Mouse (Mus musculus) hindbrain, embryonic 15.5 days (tissue): Measurements from ENCODE around the gene Pnmal1. TPM values are rescaled to one million over a fixed set of nuclear protein-coding genes. Genes with fewer than 3 reads are reported as not detected.

Experiments used
- ATAC-seq: fragments of 200-750 bp; cut with Nextera tagmentation; 2 replicates; pipeline ENCODE4 v1.8.0; 2017; ENCODE audit warnings: low read depth, moderate number of reproducible peaks, moderate TSS enrichment; ENCODE audit not compliant: low FRiP score
- H3K27ac ChIP-seq: fragments of 300-500 bp; sonication (generic); replicated peaks from 2 replicates; pipeline ENCODE4 v1.5.1; 2015; ENCODE audit warnings: mild to moderate bottlenecking, inconsistent platforms
- H3K27me3 ChIP-seq: fragments of 300-500 bp; sonication (generic); 2 replicates; pipeline ENCODE4 v1.6.1; 2015; ENCODE audit warnings: control low read depth, inconsistent platforms
- H3K36me3 ChIP-seq: fragments of 300-500 bp; sonication (generic); 2 replicates; pipeline ENCODE4 v1.6.1; 2015; ENCODE audit warnings: control low read depth, inconsistent platforms
- H3K4me1 ChIP-seq: fragments of 300-500 bp; sonication (generic); replicated peaks from 2 replicates; pipeline ENCODE4 v1.6.1; 2015; ENCODE audit warnings: control low read depth, inconsistent platforms
- H3K4me2 ChIP-seq: fragments of 300-500 bp; sonication (generic); 2 replicates; pipeline ENCODE4 v1.6.1; 2015; ENCODE audit warnings: moderate library complexity, mild to moderate bottlenecking, inconsistent platforms
- H3K4me3 ChIP-seq: fragments of 300-500 bp; sonication (generic); 2 replicates; pipeline ENCODE4 v1.5.1; 2015; ENCODE audit warnings: mild to moderate bottlenecking, inconsistent platforms
- H3K9ac ChIP-seq: fragments of 300-500 bp; sonication (generic); 2 replicates; pipeline ENCODE4 v1.6.1; 2015; ENCODE audit warnings: inconsistent platforms
- H3K9me3 ChIP-seq: fragments of 300-500 bp; sonication (generic); 2 replicates; pipeline ENCODE4 v1.6.1; 2016; ENCODE audit warnings: control low read depth, inconsistent platforms
- WGBS: fragments of 180-500 bp; shearing (Covaris S2); methylation state at CpG from one replicate; pipeline ENCODE4 v1.1.7; 2015; 5-methylcytosine and 5-hydroxymethylcytosine counted together
- polyA plus RNA-seq: library from polyadenylated mRNA; unstranded; fragments of >200 nt; fragmentation: Nextera tagmentation; extraction: Ambion mirVana; gene quantifications from 2 replicates; pipeline ENCODE4 v1.2.1, GENCODE M21; 2015

Gene Pnmal1
- polyA plus RNA-seq, 1 experiment from 2014 or later: 57.5 TPM

- Histone ChIP-seq H3K9ac (no peak overlapping the region), H3K27ac (peak overlapping the region; percentile 76)
- WGBS: 17% methylated on average over 14 of the region's 14 CpGs
Observed at GRCm38 (mm10) chr7:16931968-16932627, 27.4 kb upstream of the Pnmal1 start.

GRCm38 (mm10) chr7:16932704-16933577 lies 26.5 kb upstream of the Pnmal1 start:
- Histone ChIP-seq H3K9me3 (no peaks in the 10 kb centered on the region), H3K9ac (no peak overlapping the region), H3K27ac (peak overlapping the region; percentile 76), H3K4me2 (peak overlapping the region; percentile 41), H3K4me1 (peaks cover 34% of the 10 kb centered on the region), H3K36me3 (no peaks in the 10 kb centered on the region), H3K27me3 (no peaks in the 10 kb centered on the region), H3K4me3 (no peak overlapping the region)
- peak; percentile 74 for ATAC-seq
- 24% methylated on average over 14 of the region's 14 CpGs for WGBS

More at GRCm38 (mm10) chr7:16931968-16932627, 27.4 kb upstream of the Pnmal1 start:
- no peaks in the 10 kb centered on the region for H3K9me3 ChIP-seq
- no peak overlapping the region for H3K4me2 ChIP-seq
- peak; percentile 71 for ATAC-seq
- no peak overlapping the region for H3K4me3 ChIP-seq
- no peaks in the 10 kb centered on the region for H3K27me3 ChIP-seq
- H3K36me3 ChIP-seq: no peaks in the 10 kb centered on the region
- H3K4me1 ChIP-seq: peaks cover 30% of the 10 kb centered on the region

- H3K9me3 ChIP-seq: no peaks in the 10 kb centered on the region
- peaks cover 54% of the 10 kb centered on the region for H3K4me1 ChIP-seq
- 39% methylated on average over 4 of the region's 4 CpGs for WGBS
- no peak overlapping the region for H3K9ac ChIP-seq
- no peak overlapping the region for H3K4me2 ChIP-seq
- no peak overlapping the region for H3K4me3 ChIP-seq
- no peak for ATAC-seq
- no peak overlapping the region for H3K27ac ChIP-seq
- no peaks in the 10 kb centered on the region for H3K36me3 ChIP-seq
- no peaks in the 10 kb centered on the region for H3K27me3 ChIP-seq
Observed at GRCm38 (mm10) chr7:16937312-16937711, 22.2 kb upstream of the Pnmal1 start.

GRCm38 (mm10) chr7:16938117-16938791 lies 21.2 kb upstream of the Pnmal1 start:
- H3K4me2 ChIP-seq: peak overlapping the region; percentile 43
- H3K9me3 ChIP-seq: no peaks in the 10 kb centered on the region
- no peak overlapping the region for H3K4me3 ChIP-seq
- H3K36me3 ChIP-seq: no peaks in the 10 kb centered on the region
- peaks cover 54% of the 10 kb centered on the region for H3K4me1 ChIP-seq
- H3K27me3 ChIP-seq: no peaks in the 10 kb centered on the region
- H3K9ac ChIP-seq: no peak overlapping the region
- peak; percentile 89 for ATAC-seq
- H3K27ac ChIP-seq: peak overlapping the region; percentile 83
- WGBS: 57% methylated on average over 17 of the region's 17 CpGs

GRCm38 (mm10) chr7:16940292-16940691 lies 19.2 kb upstream of the Pnmal1 start:
- no peak overlapping the region for H3K9ac ChIP-seq
- H3K4me1 ChIP-seq: peaks cover 60% of the 10 kb centered on the region
- no peaks in the 10 kb centered on the region for H3K9me3 ChIP-seq
- ATAC-seq: no peak
- WGBS: 39% methylated on average over 7 of the region's 7 CpGs
- H3K4me3 ChIP-seq: no peak overlapping the region
- H3K27me3 ChIP-seq: no peaks in the 10 kb centered on the region
- peak overlapping the region; percentile 83 for H3K27ac ChIP-seq
- no peaks in the 10 kb centered on the region for H3K36me3 ChIP-seq
- no peak overlapping the region for H3K4me2 ChIP-seq

- no peak for ATAC-seq
Observed at GRCm38 (mm10) chr7:16942861-16943260, 16.6 kb upstream of the Pnmal1 start.

GRCm38 (mm10) chr7:16944061-16944807 lies 15.2 kb upstream of the Pnmal1 start, which contains the start of gene Pnmal2:
Gene Pnmal2 (plus strand): TSS chr7:16944682.
- Histone ChIP-seq H3K9me3 (no peaks in the 10 kb centered on the region), H3K4me2 (peak within 1 kb of the TSS; percentile 90), H3K9ac (peak within 1 kb of the TSS; percentile 93), H3K4me3 (peak within 1 kb of the TSS; percentile 76), H3K27ac (peak within 1 kb of the TSS; percentile 95), H3K27me3 (no peaks in the 10 kb centered on the region), H3K36me3 (no peaks in the 10 kb centered on the region), H3K4me1 (peaks cover 78% of the 10 kb centered on the region)
- 9% methylated on average over 36 of the region's 36 CpGs for WGBS
- ATAC-seq: peak; percentile 88

More at GRCm38 (mm10) chr7:16942861-16943260, 16.6 kb upstream of the Pnmal1 start:
- peaks cover 78% of the 10 kb centered on the region for H3K4me1 ChIP-seq
- H3K4me3 ChIP-seq: no peak overlapping the region
- no peak overlapping the region for H3K4me2 ChIP-seq
- H3K27ac ChIP-seq: peak overlapping the region; percentile 95
- no peaks in the 10 kb centered on the region for H3K27me3 ChIP-seq
- H3K36me3 ChIP-seq: no peaks in the 10 kb centered on the region
- H3K9me3 ChIP-seq: no peaks in the 10 kb centered on the region
- no peak overlapping the region for H3K9ac ChIP-seq
- WGBS: 22% methylated on average over 4 of the region's 4 CpGs

- Histone ChIP-seq H3K36me3 (no peaks in the 10 kb centered on the region), H3K27me3 (no peaks in the 10 kb centered on the region), H3K9ac (peak overlapping the region; percentile 93), H3K4me1 (peaks cover 78% of the 10 kb centered on the region), H3K9me3 (no peaks in the 10 kb centered on the region), H3K4me2 (peak overlapping the region; percentile 90), H3K4me3 (peak overlapping the region; percentile 76), H3K27ac (peak overlapping the region; percentile 95)
- no peak for ATAC-seq
- whole genome bisulfite sequencing: 1% methylated on average over 22 of the region's 22 CpGs
Observed at GRCm38 (mm10) chr7:16944808-16945315, 14.6 kb upstream of the Pnmal1 start.

DNA sequence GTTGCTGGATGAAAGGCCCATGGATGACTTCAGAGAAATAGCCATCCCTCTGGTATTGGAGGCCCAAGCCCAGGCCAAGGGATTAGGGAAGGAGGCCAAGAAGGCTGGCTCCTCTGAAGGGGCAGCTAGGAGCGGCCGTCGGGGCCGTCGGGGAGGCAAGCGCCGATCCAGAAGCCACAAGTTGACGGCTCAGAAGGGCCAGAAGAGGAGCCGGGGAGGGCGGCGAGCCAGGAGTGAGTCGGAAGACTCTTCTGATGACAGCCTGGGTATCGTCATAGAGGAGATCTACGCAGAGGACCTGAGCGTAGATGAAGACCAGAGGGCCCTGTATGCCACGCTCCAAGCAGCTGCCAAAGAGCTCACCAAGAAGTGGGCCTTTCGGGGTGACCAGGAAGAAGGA lies 14.1 kb upstream of the Pnmal1 start:
- Histone ChIP-seq H3K36me3 (no peaks in the 10 kb centered on the region), H3K4me1 (peaks cover 78% of the 10 kb centered on the region), H3K9ac (peak overlapping the region; percentile 93), H3K27me3 (no peaks in the 10 kb centered on the region), H3K4me3 (peak overlapping the region; percentile 76), H3K4me2 (peak overlapping the region; percentile 90), H3K27ac (peak overlapping the region; percentile 95), H3K9me3 (no peaks in the 10 kb centered on the region)
- ATAC-seq: no peak
- 6% methylated on average over 17 of the region's 17 CpGs for WGBS

DNA sequence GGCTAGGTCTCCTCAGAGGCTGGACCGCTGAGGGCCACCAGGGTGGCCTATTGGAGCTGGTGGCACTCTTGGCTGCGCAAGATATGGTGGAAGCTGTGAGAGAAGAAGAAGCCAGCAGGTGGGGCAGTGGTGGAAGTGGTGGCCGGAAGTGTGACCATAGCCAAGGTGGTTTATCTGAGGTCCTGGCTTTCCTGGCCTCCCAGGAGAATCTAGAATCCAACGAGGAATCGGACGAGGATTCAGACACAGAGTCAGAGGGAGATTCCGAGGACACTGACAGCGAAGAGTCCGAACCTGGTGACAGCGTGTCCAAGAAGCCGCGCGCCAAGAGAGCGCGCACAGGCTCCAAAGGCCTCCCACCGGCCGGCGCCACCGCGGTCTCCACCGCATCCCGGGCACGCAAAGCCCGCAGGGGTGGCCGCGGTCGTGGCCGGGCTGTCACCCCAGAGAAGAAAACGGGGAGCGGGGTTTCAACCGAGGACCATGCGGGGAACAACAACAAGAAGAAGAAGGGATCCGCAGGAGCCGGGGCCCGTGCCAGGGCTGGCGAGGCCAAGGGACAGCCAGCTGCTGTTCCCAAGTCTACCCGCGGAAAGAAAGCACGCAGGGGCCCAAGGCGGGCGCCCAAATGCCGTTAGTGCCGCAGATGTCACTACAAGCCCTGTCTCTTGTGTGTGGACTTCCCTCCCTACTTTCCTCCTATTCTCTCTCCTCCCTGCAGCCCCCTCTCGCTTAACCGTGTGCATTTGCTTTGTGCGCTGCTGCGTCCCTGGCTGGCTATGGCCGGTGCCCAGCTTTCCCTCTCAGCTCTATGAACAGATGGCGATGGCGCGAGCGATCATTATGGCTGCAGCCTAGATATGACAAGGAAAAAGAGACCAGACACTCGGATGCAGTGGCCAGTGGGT lies 12.8 kb upstream of the Pnmal1 start:
- Histone ChIP-seq H3K4me1 (peaks cover 83% of the 10 kb centered on the region), H3K27me3 (no peaks in the 10 kb centered on the region), H3K4me3 (peak overlapping the region; percentile 76), H3K9me3 (no peaks in the 10 kb centered on the region), H3K9ac (peak overlapping the region; percentile 93), H3K4me2 (peak overlapping the region; percentile 90), H3K36me3 (no peaks in the 10 kb centered on the region), H3K27ac (peak overlapping the region; percentile 95)
- 2% methylated on average over 53 of the region's 53 CpGs for WGBS
- no peak for ATAC-seq
